Mouse (Mus musculus): ENCODE measurements at regions not wholly inside any gene's neighbourhood (a gene's known extent, or its start where the extent isn't known, plus 50 kb on each side); places are given as distances from the start of the nearest gene placed in this dataset.
A peak's percentile ranks its signal among the peaks of the same experiment; 100 is the strongest.
"Not testable (repeated sequence)": the region's sequence is repeated elsewhere in the genome, so short reads cannot be mapped to it uniquely, and the experiment has no call there.

DNA sequence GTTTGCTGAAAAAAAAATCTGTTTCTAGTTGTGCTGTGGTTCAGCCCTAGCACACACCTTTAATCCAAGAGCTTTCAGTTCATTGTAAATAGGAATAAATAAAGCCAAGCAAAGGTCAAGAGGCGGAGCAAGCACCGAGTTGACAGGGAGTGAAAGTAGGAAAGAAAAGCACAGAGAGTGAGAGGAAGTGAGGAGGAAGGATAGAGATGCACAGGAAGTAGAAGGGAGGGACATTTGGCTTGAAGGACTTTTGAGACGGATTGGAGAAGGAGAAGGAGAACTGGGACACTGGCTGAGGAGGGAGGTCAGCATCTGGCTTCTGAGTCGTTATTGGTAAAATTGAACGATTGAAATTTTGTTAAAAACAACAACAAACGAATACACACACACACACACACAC is 402.0 kb upstream of the Igfbp7 start:
- no peak for DNase-seq

DNA sequence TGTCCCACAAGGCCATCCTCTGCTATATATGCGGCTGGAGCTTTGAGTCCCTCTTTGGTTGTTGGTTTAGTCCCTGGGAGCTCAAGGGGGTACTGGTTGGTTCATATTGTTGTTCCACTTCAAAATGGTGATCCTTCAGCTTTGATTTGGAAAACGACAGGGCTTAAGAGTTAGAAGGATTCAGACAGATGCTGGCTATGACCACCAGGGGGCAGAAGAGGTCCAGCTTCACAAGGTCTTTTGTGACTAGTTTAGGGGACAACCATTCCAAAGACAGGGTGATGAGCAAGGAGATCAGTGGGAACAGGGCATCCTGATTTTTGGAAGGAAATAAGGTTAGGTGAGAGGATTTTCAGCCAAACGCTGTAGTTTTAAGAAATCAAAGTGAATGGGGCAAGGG is 399.9 kb upstream of the Igfbp7 start:
- DNase-seq = peak; percentile 88

- DNase-seq = no peak
These were observed 398.7 kb upstream of the Igfbp7 start for GRCm38 (mm10) chr5:77806334-77807157.

DNA sequence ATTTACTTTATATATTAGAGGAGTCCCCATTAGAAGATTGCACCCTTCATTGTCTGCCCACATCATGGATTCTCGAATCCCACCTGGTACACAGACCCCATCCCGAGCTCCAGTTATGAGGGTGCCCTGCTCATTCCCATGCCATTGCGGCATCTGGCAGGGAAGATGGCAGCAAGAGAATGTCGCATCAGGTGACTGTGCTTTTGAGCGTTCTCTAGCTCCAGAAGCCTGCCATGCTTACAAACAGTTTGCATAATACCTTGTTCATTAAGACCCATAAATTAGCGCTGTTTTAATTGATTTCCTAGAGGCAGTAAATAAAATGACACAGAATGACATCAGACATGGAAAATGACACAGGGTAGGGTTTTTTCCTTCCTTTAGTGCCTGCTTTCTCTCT is 398.0 kb upstream of the Igfbp7 start:
- DNase-seq = no peak

DNA sequence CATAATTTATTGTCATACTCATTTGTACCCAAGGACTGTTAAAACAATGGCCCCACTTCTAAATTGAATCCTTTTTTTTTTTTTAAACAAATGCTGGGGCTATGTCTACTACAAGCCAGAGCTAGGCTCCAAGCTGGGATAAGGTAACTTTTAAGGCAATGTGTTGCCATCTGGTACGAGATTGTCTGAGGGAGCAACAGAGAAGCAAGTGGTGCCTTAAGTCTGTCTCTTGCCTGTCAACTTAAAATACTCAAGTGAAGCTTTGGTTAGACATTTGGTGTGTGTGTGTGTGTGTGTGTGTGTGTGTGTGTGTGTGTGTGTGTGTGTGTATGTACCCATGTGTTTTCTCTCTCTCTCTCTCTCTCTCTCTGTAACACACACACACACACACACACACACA is 397.5 kb upstream of the Igfbp7 start:
- no peak for DNase-seq

DNA sequence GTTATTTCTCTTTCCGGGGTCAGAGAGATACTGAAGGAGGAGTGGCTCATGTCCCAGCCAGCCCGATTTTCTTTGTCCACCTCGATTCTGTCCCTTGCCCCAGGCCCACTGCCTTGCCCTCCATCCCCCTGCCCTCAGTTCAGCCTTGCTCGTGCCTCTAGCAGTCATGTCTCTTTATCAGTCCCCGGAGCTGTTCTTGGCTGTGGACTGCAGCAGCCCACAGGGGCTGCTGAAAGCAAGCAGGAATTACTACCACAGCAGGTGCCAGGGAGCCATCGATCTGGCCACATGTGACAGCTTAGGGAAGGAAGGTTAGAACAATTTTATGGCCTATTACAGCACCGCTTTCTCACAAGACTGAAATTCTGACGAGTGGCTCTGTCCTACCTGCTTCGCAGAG is 396.3 kb upstream of the Igfbp7 start:
- DNase-seq = peak; percentile 36

- peak; percentile 74 for DNase-seq
These were observed 395.7 kb upstream of the Igfbp7 start for GRCm38 (mm10) chr5:77803562-77803961.

- DNase-seq = no peak
These were observed 389.1 kb upstream of the Igfbp7 start for GRCm38 (mm10) chr5:77796960-77797359.

- DNase-seq = no peak
These were observed 387.9 kb upstream of the Igfbp7 start for GRCm38 (mm10) chr5:77795766-77796165.

DNA sequence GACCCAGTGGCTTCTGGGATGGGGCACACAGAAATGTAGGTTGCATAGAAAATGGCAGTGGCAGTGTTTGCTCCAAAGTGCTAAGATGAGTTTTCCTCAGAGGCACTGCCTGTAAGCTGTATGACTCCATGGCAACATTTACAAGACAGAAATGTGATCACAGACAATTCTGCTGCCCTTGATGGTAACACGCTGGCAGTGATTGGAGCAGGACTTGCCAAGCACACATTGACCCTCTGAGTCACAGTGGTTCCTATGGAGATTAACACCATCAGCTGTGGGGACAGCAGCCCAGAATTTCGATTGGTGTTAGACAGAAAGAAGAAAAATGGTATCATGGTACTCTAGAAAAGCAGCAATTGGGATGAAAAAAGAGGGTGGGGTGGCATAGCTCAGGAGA is 376.1 kb upstream of the Igfbp7 start:
- no peak for DNase-seq

GRCm38 (mm10) chr5:77762426-77763042 is 354.7 kb upstream of the Igfbp7 start:
- no peak for DNase-seq

- no peak for DNase-seq
These were observed 354.2 kb upstream of the Igfbp7 start for GRCm38 (mm10) chr5:77762013-77762412.

- no peak for DNase-seq
These were observed 341.1 kb upstream of the Igfbp7 start for GRCm38 (mm10) chr5:77748933-77749332.

DNA sequence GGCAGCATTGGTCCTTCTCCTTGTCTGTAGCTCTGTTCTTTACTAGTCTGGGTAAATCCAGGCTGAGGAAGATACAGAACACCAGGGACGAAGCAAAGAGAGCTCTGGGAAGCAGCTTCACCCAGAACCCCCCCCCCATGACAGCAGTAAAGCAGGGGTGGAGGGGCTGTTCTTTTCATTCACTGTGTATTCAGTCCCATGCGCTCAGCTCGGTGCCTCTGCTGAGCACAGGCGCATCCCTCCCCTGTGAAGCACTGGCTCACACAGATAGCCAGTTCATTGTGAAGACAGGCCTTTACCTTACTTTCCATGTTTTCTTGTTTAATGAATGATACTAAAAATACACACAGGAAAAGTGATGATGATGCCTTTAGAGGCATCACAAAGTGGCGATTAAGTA is 338.8 kb upstream of the Igfbp7 start:
- DNase-seq = no peak

DNA sequence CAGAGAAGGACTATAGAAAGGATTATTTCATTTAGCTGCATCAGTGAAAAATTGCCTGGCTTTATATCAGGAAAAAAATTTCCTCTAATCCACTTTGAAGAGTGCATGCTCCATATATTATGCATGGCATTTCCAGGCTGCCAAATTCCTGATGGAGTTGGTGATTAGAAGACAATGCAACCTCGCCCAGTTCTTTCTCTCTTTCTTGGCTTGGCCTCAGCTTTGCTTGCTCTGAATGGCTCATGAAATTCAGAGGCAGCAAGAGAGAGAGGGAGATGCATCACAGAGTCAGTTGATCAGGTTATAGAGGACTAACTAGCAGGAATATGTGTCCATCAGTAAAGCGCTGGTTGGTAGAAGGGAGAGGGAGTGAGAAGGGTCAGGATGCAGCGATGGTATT is 335.6 kb upstream of the Igfbp7 start:
- DNase-seq = no peak

GRCm38 (mm10) chr5:77730286-77730685 is 322.4 kb upstream of the Igfbp7 start:
- not testable (repeated sequence) for DNase-seq

DNA sequence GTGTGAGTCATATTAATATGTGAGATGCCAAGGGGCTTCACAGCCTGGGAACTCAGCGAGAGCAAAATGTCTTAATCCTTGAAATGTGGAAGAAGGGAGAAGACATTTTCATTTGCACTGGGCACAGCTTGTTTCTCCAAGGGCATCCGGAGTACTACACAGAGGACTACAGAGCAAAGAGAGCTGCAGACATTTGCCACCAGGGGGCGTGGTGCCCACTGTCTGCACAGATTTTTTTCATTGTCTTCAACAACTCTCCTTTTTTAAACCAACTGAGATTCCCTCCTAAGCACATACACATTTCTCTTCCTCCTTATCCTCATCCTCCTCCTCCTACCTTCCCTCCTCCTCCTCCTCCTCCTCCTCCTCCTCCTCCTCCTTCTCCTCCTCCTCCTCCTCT is 273.8 kb upstream of the Igfbp7 start:
- DNase-seq = no peak

DNA sequence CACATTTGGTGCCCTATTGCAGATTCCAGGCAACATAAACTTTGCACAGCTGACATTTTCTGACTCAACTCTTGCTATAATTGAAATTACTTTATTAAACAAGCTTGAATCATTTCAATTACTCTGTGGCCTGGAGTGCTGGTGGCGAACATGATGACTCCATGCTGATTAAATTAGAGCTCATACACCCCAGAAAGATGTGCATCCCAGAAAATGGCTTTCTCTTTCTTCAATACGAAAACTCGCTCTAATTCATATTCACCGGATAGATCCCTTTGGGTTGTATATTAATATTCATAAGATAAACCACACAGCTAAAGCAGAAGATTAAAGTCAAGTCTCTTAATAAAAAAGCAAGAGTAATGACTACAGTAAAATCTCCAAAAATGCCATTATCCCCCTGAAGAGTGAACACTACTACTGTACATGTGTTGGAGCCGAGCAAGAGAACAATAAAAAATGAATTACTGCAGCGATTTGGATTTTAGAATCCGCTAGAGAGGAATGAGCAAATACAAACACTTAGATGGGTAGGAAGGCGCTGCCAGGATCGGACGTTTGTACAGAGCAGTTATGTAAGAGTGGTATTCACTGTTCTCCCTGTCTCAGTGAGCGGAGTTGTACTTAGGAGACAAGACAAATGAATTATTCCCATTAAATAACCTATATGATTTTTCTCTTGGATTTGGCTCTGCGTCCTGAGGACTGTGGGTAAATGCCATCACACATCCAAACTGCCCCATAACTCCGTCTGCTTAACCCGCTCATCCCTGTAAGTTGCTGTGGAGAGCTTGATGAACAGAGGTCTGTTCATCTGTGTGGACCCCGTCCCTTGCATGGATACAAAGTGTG is 264.5 kb upstream of the Igfbp7 start:
- DNase-seq = no peak

DNA sequence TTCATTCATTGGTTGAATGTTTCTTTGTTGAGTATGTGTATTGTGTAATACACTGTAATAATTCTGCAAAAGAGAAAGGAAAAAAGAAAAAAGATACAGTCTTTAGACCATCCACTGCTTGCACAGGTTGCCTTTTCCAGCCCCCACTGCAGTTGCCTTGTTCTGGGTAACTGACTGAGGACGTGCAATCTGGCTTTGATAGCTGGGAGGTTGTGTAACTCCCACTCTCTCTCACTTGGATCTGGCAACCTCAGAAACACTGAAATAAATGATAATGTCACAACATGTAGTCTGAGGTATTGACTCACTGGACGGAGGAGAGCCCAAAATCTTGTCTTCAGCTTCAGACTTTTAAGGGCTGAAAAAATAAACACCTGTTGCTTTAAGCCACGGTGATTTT is 255.3 kb upstream of the Igfbp7 start:
- no peak for DNase-seq

DNA sequence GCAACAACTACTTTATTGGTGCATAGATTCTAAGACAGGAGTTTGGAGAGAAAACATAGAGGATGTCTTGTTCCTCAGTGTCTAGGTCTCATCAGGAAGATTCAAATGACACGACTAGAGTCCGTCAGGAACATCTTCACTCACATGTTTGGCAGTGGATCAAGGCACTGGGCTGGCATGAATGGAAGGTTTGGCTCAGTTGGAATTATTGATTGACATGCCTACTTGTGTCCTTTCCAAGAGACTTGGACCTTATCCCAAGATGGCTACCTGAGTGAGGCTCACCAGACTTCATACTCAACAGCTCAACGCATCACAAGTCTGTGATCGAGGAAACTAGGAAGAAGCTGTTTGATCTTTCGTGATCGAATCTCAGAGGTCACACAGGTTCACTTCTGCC is 251.2 kb upstream of the Igfbp7 start:
- DNase-seq = no peak

- no peak for DNase-seq
These were observed 236.8 kb upstream of the Igfbp7 start for GRCm38 (mm10) chr5:77644651-77645050.

- peak; percentile 59 for DNase-seq
These were observed 212.6 kb upstream of the Igfbp7 start for GRCm38 (mm10) chr5:77620402-77620801.

DNA sequence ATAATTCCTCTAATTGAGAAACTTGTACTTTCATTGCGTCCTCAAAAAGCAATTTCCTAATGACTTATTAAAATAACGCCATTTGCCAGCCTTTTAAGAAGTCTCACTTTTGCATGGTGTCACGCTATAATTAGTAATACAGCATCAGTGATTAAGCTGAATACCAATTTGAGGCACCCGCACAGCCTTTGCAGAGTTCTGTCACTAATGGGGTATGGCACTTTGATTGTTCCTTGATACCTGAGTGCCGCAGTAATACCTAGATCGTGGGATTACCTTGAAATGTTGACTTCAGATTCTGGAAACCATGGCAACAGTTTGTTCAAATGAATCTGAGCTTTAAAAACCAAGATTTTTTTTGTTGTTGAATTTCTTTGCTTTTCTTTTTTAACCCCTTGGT is 202.7 kb upstream of the Igfbp7 start:
- DNase-seq = no peak

DNA sequence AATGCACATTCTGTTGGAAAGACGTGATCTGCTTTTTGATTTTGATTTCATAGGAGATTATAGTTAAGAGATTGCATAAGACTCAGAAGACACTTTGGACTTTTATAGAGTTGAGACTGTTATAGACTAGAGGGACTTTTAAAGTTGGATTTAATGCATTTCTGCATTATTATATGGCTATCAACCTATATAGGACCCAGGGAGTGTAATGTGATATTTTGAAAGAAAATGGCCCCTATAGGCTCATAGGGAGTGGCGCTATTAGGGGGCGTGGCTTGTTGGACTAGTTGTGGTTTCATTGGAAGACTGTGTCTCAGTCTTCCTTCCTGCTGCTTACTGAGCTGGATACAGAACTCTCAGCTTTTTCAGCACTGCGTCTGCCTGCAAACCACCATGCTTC is 186.9 kb upstream of the Igfbp7 start:
- DNase-seq = no peak
